Mouse (Mus musculus): ENCODE results near the gene Zfp385c.

Gene Zfp385c

GRCm38 (mm10) chr11:100716649-100717048 lies 24.4 kb upstream of the Zfp385c start:
- no peak for DNase-seq

GRCm38 (mm10) chr11:100714948-100715347 lies 22.7 kb upstream of the Zfp385c start:
- DNase-seq = no peak

GRCm38 (mm10) chr11:100714534-100714915 lies 22.3 kb upstream of the Zfp385c start:
- peak; percentile 69 to 72 for DNase-seq

- peak; percentile 88 to 92 for DNase-seq
Measured at GRCm38 (mm10) chr11:100713735-100714533, 21.7 kb upstream of the Zfp385c start, which contains the start of gene Hspb9. Gene Hspb9 (plus strand): TSS chr11:100713850.

- no peak for DNase-seq
Measured at GRCm38 (mm10) chr11:100713174-100713573, 20.9 kb upstream of the Zfp385c start.

- peak; percentile 74 to 82 for DNase-seq
Measured at GRCm38 (mm10) chr11:100711783-100712615, 19.7 kb upstream of the Zfp385c start, which contains the start of gene Kat2a. Gene Kat2a (minus strand): TSS chr11:100712465.

DNA sequence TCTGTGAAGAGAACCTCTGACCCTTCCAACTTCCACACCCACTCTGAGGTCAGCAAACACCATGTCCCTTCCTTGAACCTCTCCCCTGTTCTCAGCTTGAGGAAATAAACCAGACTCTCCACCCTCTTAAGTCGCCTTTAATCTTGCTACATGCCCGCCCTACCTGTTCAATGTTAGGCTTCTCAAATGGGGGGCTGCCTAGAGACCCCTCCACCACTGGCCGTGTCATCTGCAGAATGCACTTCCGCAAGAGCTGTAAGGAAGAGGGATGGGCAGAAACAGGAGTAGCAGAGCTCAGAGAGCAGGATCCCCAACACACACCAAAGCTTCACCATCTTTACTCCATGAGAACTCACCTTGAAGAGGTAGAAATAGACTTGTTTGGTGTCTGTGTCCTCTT lies 18.7 kb upstream of the Zfp385c start:
- no peak for DNase-seq

DNA sequence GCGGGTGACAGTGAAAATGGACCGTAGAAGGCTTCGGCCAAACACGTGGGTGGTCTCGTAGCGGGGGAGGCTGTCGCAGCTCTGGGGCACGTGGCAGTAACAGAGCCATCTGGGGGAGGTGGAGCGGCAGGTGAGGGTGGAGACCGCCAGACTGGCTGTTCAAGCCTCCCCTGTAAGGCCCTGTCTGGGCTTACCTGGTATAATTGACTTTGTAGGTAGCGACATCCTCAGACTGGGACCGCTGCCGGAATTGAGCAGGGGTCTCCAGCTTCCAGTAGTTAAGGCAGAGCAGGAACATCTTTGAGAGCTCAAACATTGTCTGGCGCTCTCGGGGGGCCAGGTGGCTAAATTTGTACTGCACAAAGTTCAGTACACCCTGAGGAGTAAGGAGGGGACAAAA lies 18.3 kb upstream of the Zfp385c start:
- no peak for DNase-seq

GRCm38 (mm10) chr11:100709201-100709810 lies 17.1 kb upstream of the Zfp385c start:
- no peak for DNase-seq

- DNase-seq = no peak
Measured at GRCm38 (mm10) chr11:100705095-100705747, 13.0 kb upstream of the Zfp385c start.

DNA sequence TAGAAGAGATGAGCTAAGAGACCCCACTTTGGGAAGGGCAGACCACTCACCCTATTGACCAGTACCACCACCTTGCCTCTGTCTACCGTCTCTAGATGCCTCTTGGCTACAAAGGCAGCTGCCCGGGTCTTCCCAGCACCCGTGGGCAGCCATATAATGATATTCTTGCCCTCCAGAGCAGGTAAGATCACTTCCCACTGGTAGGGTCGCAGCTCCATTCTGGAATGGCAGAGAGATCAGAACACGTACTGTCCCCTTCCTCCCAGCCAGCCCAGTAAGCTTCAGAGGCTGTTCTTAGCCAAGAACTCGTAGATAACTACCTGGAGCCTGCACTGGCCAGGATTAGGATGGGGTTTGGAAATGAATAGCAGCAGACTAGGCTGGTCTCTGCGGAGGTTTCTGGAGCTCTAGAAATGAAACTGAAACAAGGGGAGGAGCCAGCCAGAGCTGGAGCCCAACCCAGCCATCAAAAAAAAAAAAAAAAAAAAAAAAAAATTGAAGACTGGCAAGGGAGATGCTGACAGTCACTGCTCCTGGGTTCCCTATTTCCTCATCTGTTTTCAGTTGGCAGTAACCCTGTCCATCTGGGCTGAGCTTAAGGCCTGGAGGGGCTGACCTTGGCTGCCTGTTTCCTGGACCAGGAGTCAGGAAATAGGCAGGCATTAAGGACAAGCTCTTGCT lies 11.7 kb upstream of the Zfp385c start, which contains the start of gene Dhx58:
TSS of gene Dhx58 (minus strand) at position 421 of the 681 bp plus-strand sequence.
- DNase-seq = no peak

- no peak for DNase-seq
Measured at GRCm38 (mm10) chr11:100703366-100703765, 11.1 kb upstream of the Zfp385c start.

- no peak for DNase-seq
Measured at GRCm38 (mm10) chr11:100702906-100703305, 10.7 kb upstream of the Zfp385c start.

DNA sequence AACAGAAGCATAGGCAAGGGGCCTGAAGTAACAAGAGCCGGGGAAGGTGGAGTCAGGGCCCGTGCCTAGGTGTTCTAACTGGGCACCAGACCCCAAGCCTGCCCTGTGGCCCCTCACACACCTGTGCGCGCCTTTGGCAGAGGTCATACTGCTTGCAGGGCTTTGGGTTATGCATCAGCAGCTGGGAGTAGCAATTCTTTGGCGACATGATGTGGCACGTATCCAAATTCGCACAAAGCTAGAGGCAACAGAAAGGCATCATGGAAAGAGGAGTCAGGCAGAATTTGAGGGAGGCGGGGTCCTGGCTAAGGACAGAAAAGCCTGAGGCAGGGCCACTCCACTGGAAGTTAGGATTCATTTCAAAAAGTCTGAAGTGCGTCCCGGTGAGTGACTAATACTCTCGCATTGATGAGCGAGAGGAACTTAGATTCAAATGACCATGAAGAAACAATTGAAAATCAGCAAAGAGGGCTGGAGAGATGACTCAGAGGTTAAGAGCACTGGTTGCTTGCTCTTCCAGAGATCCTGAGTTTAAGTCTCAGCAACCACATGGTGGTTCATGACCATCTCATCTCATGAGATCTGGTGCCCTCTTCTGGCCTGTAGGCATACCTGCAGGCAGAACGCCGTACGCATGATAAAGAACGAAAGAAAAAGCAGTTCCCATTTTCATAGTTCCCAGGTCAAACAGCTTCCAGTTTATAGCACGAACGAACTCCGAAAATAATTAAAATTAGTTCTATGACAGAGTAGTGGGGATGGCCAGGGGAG lies 10.0 kb upstream of the Zfp385c start:
- DNase-seq = peak in 1 of 2 experiments; percentile 61

DNA sequence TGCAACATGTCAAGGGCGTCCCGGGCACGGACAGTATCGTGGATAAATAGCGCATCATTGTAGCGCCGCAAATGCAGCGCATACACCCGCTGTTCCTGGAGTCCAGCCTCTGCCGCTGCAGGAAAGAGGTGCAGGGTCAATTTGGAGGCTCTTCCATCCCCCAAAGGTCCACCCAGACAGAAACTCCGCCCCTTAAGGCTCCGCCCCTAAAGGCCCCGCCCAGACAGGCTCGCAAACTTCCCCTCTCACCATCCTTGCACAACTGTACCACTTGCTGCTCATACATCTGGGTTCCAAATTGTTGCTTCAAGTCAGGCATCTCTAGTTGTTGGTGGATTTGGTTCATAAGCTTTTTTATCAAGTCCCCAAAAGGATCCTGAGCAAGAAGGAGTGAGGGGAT lies 9.0 kb upstream of the Zfp385c start:
- DNase-seq = peak; percentile 49 to 54

DNA sequence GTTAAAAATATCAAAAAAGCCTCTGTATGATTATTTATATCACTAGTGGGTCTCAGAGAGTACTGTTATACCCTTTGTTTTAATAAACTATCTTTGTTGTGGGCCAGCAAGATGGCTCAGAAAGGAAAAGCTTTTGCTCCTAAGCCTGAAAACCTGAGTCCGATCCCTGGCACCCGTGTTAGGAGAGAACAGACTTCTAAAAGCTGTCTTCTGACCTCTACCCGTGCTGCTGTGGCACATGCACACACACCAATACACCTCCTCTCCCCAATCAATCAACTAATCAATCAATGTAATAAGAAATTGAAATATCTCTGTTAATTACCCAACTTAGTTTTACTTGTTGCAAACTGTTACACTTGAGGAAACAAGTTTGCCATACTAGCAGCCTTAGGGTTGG lies 8.5 kb upstream of the Zfp385c start:
- no peak for DNase-seq

DNA sequence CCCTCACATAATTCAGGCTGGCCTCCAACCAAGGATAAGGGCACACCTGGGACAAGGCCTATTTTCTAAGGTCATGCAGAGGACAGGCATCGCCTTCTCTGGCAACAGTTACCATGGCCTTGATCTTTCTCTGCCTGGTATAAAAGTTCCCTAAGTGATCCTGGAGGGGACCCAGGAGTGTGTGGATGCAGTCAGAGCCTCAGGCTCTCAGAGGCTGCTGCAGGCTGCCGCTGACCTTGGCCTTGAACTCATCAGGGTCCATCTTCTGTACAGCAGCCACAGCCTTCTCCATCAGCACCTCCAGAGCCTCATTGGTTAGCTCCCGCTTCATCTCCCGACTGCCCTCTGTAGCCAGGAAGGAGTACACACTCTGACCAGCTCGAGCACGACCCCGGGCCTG lies 5.7 kb upstream of the Zfp385c start:
- DNase-seq = no peak

DNA sequence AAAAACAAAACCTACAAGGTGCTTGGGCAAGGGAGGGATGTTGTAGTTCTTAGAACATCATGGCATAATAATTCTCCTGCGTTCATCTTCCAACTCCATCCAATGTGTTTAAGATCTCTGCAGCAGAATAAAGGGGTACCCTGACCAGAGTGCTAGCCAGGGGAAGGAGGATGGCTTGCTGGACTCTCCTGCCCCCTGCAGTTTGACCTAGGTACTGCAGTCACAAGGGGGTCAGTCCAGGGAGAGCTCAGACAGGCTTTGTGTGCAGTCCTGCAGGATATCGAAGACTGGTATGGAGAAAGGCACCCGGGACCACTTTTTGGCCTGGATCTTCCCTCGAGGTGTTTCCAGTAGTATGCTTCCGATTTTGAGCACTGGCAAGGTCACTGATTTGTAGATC lies 2.7 kb upstream of the Zfp385c start:
- DNase-seq = peak; percentile 68 to 78

DNA sequence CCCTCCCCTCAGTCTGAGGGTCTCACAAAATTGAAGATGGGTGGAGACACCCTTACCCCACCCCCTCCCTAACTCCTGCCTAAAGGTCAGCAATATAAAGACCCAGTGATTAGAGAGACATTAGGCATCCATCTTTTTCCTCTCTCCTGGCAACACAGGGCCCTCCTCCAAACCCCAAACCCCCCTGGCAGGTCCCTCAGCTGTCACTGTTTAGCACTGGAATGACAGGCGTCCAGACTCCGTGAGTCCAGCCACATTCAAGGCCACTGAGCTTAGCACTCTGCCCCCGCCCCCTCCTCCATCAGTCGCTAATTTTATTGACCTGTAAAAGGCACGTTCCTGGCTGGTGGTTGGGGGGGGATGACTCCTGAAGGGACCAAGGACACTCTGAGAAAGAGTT lies 899 bp upstream of the Zfp385c start:
- no peak for DNase-seq

GRCm38 (mm10) chr11:100690389-100690788 lies 1.9 kb downstream of the Zfp385c start:
- DNase-seq = no peak

DNA sequence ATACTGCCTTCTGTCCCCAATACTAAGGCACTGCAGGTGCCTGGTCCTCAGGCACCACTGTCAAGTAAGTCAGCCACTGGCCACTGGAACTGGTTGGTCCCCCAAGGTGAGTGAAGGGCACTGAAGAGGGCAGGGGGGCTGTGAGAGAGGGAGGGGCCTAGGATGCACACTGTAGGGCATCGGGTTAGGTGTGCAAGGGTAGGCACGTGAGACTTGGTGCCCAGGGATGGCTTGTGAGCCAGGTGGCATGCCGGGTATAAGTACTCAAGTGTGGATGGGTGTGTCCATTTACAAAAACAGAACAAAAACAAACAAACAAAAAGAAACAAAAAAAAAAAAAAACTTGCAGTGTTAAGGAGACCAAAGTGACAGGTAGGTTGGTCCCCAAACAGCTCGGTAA lies 3.8 kb downstream of the Zfp385c start:
- DNase-seq = no peak
